Mouse (Mus musculus): ENCODE measurements around the gene Olfr112.
"Not testable (repeated sequence)": the region's sequence is repeated elsewhere in the genome, so short reads cannot be mapped to it uniquely, and the experiment has no call there.

The Olfr112 gene

DNA sequence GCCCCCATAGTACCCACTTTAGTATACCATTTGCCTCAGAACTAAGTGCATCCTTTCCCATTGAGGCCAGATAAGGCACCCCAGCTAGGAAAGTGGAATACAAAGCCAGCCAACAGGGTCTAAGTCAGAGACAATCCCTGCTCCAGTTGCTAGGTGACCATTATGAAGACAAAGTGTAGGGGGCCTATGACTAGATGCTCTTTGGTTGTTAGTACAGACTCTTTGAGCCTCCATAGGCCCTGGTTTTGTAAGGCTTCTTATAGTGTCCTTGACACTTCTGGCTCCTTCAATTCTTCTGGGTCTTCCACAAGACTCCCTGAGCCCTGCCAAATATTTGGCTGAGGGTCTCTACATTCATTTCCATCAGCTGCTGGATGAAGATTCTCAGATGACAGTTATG, at the start of gene Olfr112:
TSS of gene Olfr112 (minus strand) at position 101 of the 400 bp plus-strand sequence.
- DNase-seq: no peak

DNA sequence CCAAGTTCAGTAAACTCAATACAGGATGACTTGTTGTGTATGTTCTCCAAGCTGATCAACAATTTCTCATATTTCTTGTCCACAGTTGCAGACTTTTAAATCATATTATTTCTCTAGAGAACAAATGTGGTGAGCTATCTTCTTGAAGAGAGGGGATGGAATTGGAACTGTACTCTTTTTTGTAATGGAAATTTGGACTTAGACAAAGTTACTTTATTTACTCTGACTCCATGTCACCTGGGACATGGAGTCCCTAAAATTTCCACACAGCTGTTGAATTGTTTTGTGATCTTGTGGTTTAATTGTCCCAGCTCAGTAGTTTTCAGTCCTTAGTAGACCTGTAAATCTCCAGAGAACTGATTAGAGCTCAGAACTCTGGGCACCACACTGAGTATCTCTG, 23.4 kb upstream of the Olfr112 start, which contains the start of gene Olfr114:
TSS of gene Olfr114 (minus strand) at position 101 of the 400 bp plus-strand sequence.
- DNase-seq: no peak

DNA sequence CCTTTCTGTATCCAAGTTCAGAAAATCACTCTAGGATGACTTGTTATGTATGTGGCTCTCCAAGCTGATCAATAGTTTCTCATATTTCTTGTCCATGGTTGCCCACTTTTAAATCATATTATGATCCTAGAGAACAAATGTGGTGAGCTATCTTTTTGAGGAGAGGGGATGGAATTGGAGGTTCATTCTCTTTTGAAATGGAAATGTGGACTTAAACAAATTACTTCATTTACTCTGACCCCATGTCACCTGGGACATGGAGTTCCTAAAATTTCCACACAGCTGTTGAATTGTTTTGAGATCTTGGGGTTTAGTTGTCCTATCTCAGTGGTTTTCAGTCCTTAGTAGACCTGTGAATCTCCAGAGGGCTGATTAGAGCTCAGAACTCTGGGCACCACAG, 8.3 kb upstream of the Olfr112 start, which contains the start of gene Olfr113:
TSS of gene Olfr113 (minus strand) at position 101 of the 400 bp plus-strand sequence.
- no peak for DNase-seq

DNA sequence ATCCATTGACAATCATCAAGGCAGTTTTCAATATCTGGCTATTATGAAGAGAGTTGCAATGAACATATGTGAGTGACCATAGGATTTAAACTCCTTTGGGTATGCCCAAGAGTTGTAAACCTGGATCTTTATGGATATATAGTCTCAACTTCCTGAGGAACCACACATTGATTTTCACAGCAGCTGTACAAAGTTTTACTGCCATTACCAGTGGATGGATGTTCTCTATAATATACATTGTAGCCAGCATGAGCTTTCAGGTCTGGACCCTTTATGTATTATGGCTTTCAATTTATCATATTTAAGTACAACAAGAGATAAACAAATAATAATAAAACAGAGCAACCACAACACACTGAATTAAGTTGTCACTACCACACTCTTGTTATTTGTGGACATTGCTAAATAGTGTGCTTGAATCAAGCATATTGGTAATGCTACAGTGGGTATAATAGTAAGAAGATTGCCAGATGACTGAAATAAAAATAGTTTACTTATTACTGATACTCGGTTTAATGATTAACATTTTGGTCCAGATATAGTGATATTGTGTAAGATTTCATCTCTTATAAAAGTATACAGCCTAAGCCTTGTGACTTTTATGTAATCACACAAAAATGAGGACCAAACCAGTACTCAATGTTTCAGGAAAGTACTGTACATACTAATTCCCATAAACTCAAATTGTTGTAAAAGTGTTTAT, 10.2 kb downstream of the Olfr112 start:
- DNase-seq: no peak

DNA sequence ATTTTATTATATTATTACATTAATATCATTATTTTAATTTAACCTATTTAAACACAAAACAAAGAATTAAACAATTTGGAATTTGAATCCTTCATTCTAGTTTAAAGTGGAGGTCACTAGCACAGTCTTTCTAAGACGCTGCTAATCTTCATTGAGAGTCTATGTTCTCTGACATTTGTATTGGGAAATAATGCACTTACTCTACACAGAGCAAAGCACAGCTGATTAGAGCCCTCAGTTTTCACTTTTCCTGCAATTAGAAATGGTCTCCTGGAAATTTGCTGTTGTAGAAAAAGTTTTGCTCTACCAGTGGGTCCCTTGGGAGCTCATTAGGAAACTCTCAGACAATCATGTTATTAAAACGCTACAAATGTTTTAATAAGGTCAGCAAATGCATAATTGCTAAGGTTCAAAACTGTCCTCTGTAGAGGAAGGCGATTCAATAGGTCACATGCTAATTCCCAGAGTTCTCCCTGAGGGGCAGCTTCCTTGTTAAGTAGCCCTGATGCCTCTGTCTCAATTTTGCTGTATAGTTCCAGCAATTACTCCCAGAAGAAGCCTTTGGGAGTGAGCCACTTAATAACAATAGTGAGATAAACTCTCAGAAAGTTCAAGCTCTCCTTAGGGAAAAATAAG, 25.3 kb downstream of the Olfr112 start:
- DNase-seq: no peak

DNA sequence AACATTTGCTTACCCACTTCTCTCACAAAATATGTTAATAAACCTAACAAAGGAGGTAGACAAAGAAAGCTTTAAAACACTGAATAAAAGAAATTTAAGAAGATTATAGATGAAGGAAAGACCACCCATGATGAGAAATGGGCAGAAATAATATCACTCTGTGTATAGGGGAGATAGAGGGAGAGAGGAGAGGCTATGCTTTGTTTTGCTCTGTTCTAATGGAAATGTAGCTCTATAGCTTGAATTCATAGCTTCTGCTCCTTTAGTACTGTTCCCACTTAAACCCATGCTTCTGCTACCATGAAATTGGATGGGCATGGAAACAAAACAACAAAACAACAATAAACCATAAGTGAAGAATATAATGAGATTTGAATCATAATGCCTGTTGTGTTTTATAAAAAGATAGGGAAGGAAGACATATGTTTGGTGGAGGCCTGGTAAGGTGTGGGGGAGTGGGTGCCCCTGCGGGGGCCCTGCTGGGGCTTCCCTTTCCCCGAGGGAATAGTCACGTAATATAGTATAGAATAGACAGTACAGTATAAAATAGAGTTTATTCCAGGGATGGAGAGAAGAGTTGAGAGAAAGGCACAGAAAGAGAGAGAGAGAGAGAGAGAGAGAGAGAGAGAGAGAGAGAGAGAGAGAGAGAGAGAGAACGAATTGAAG, 27.7 kb downstream of the Olfr112 start:
- no peak for DNase-seq

DNA sequence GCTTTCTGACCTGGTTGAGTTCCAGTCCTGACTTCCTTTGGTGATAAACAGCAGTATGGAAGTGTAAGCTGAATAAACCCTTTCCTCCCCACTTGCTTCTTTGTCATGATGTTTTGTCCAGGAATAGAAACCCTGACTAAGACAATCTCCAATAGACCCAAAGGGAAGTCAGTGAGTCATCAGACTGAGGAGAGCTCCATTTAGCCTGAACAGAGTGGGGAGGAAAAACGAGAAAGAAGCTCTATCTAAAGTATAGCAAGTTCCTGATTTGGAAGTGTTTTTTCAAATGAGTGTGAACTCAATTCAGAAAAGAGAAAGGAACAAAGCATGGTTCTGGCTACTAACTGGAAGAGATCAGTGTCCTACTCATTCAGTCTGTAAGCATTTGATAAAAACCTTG, 30.8 kb downstream of the Olfr112 start:
- not testable (repeated sequence) for DNase-seq

DNA sequence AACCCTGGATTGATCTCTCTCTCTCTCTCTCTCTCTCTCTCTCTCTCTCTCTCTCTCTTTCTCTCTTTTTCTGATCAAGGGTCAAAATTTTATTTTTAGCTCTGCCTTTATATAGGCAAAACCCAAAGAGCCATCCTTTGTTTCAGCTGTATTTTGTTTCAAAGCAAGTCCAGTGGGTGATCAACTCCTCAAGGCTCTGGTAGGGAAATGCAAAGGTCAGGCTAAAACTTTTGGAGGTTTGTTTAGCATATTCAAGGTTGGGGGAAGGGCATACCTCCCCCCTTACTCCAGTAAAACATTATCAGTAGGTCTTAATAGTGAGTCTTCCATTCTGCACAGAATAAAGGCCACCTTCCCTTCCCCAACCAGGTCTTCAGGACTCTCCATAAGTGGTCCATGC, 34.1 kb downstream of the Olfr112 start:
- no peak for DNase-seq

DNA sequence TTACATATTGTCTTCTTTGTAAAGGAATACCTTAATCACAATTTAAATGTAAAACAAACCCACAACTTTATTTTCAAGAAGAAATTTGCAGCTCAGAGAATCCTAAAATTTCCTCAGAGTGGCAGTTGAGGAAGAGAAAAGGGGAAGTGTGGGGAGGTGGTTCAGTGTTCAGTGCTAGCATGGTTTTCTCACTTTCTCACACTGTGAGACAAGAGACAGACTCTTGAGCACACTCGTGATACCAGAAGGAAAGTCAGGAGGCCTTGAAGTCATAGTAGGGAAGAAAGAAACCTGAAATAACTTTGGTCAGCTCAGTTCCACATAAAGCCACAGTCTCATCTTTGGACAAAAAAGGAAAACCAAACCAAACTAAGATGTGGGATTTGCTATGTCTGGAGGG, 43.8 kb downstream of the Olfr112 start:
- not testable (repeated sequence) for DNase-seq

DNA sequence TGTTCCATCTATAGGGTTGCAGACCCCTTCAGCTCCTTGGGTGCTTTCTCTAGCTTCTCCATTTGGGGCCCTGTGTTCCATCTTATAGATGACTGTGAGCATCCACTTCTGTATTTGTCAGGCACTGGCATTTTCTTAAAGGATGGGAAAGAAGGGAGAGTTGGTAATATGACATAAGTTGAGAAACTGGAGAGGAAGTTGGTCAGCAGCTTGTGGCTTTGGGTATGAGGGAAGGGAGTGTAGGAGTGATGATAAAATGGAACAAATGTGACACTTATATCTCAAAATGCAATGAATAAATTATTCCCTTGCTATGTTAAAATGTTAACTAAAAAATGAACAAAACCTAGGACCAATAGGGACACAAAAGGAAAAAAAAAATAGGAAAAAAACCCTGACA, 44.6 kb downstream of the Olfr112 start:
- not testable (repeated sequence) for DNase-seq

Data from thymus, postnatal 14 days (tissue).